8 mouse cellular contexts compared by ENCODE assay signal in genomic region chr6:72347166-72347941, GRCm38 (mm10). TPM values are rescaled to one million over a fixed set of nuclear protein-coding genes. Genes with fewer than 3 reads are reported as not detected.
DNase-seq lines count a peak whose midpoint lies in the region; ATAC-seq and TF ChIP-seq lines count a peak whose summit lies in the region.

TSS of gene 0610030E20Rik (plus strand) at chr6:72347317.

- H3K4me1 ChIP-seq in MEL (ENCODE audit: control insufficient read depth in 1 of 2, insufficient read depth in 2 of 2, low read length in 2 of 2) = peaks cover 20 to 26% of the 10 kb centered on the region in 2 experiments
- peaks cover 13% of the 10 kb centered on the region for H3K4me1 ChIP-seq in cerebellum, adult 2 months (ENCODE audit: control insufficient read depth, insufficient read depth, low read length)
- peaks cover 18% of the 10 kb centered on the region for H3K4me1 ChIP-seq in forebrain, postnatal 0 days (ENCODE audit: insufficient read depth)

- peak; percentile 66 for ATAC-seq in forebrain, postnatal 0 days

- H3K36me3 ChIP-seq in MEL (ENCODE audit: control insufficient read depth in 1 of 2, insufficient read depth in 2 of 2, low read length in 2 of 2) = peaks cover 5 to 40% of the 10 kb centered on the region in 2 experiments
- H3K36me3 ChIP-seq in forebrain, postnatal 0 days (ENCODE audit: insufficient read depth) = peaks cover 16% of the 10 kb centered on the region

- H3K27me3 ChIP-seq in MEL (ENCODE audit: control insufficient read depth in 1 of 2, insufficient read depth in 2 of 2, low read length in 2 of 2) = no peaks in the 10 kb centered on the region
- H3K27me3 ChIP-seq in cerebellum, adult 2 months (ENCODE audit: control insufficient read depth, insufficient read depth, low read length) = no peaks in the 10 kb centered on the region
- no peaks in the 10 kb centered on the region for H3K27me3 ChIP-seq in forebrain, postnatal 0 days (ENCODE audit: insufficient read depth, low read length)

- TF ChIP-seq RAD21 in MEL (IDR thresholded peaks at IDR 0.05; ENCODE audit: low read depth, low read length) = no peak

- WGBS in cerebellum, adult 2 months = under 1% methylated on average over 71 of the region's 72 CpGs
- WGBS in forebrain, postnatal 0 days = 2% methylated on average over 65 of the region's 72 CpGs

- TF ChIP-seq POLR2A in MEL (IDR thresholded peaks at IDR 0.05; ENCODE audit: control insufficient read depth in 1 of 2, insufficient read depth in 1 of 2, low read depth in 1 of 2, low read length in 2 of 2, poor library complexity in 1 of 2) = peak; percentile 63 to 87
- TF ChIP-seq POLR2A in cerebellum, adult 2 months (IDR thresholded peaks at IDR 0.05; ENCODE audit: borderline replicate concordance, insufficient read depth, low read length) = peak; percentile 71; the same call in 1 of the 2 replicates

- H3K27ac ChIP-seq in MEL (ENCODE audit: control insufficient read depth, low read depth, low read length) = peak within 1 kb of the TSS; percentile 97
- H3K27ac ChIP-seq in cerebellum, adult 2 months (ENCODE audit: insufficient read depth, low read length) = peak within 1 kb of the TSS; percentile 83
- H3K27ac ChIP-seq in forebrain, postnatal 0 days (ENCODE audit: low read depth, low read length) = peak within 1 kb of the TSS; percentile 83

- H3K4me3 ChIP-seq in MEL (ENCODE audit: control insufficient read depth in 1 of 2, insufficient read depth in 1 of 2, low read depth in 2 of 2, low read length in 2 of 2) = peak within 1 kb of the TSS; percentile 74 to 96
- H3K4me3 ChIP-seq in cerebellum, adult 2 months (replicated peaks; ENCODE audit: insufficient read depth, low read depth, low read length) = peak within 1 kb of the TSS; percentile 80
- H3K4me3 ChIP-seq in forebrain, postnatal 0 days (ENCODE audit: low read depth, low read length) = peak within 1 kb of the TSS; percentile 58

- no peaks in the 10 kb centered on the region for H3K9me3 ChIP-seq in MEL (replicated peaks; ENCODE audit: insufficient read depth, low read length)
- H3K9me3 ChIP-seq in forebrain, postnatal 0 days (ENCODE audit: low read length) = no peaks in the 10 kb centered on the region

- H3K4me2 ChIP-seq in forebrain, postnatal 0 days (ENCODE audit: low read depth) = peak within 1 kb of the TSS; percentile 76

- peak within 1 kb of the TSS; percentile 99 for H3K9ac ChIP-seq in MEL (ENCODE audit: control insufficient read depth, low read depth, low read length, poor library complexity, severe bottlenecking)
- H3K9ac ChIP-seq in forebrain, postnatal 0 days = peak within 1 kb of the TSS; percentile 72

- peak; percentile 86 for DNase-seq in MEL (ENCODE audit: low read depth, low spot score)
- peak; percentile 82 to 85 for DNase-seq in cerebellum, adult 2 months
- DNase-seq in forebrain, postnatal 0 days = peak; percentile 73
- peak; percentile 78 for DNase-seq in heart, postnatal 4 days
- DNase-seq in layer of hippocampus, adult 9-11 months = peak; percentile 67
- peak; percentile 73 for DNase-seq in lung, postnatal 10 days
- DNase-seq in retina, embryonic 14.5 days (ENCODE audit: low spot score) = peak; percentile 81
- DNase-seq in thymus, postnatal 36 days = peak; percentile 84 to 88

- peak in 2 of 3 experiments; percentile 35 to 42; a peak in 4 of 6 replicates for TF ChIP-seq CTCF in MEL (IDR thresholded peaks at IDR 0.05 in 2 of 3, conservative IDR thresholded peaks at IDR 0.05 in 1 of 3; ENCODE audit: control insufficient read depth in 1 of 3, insufficient read depth in 1 of 3, low read depth in 2 of 3, low read length in 3 of 3, poor library complexity in 1 of 3, severe bottlenecking in 1 of 3)
- no peak for TF ChIP-seq CTCF in cerebellum, adult 2 months (IDR thresholded peaks at IDR 0.05; ENCODE audit: borderline replicate concordance, insufficient read depth, low read depth, low read length)
- peak; percentile 43 for TF ChIP-seq CTCF in forebrain, postnatal 0 days (IDR thresholded peaks at IDR 0.05; ENCODE audit: low read depth)

- H3K79me2 ChIP-seq in MEL (ENCODE audit: control insufficient read depth, insufficient read depth, low read length, poor library complexity) = peaks cover 50% of the 10 kb centered on the region

- peak in 1 of 2 experiments; percentile 56; a peak in 2 of 4 replicates for TF ChIP-seq EP300 in MEL (IDR thresholded peaks at IDR 0.05; ENCODE audit: low read depth in 1 of 2, low read length in 2 of 2)

TF ChIP-seq in MEL, 35 proteins besides CTCF, POLR2A, EP300 and RAD21:
- no peak for TF ChIP-seq GABPA (IDR thresholded peaks at IDR 0.05; ENCODE audit: low read depth, low read length)
- TF ChIP-seq KAT2A (conservative IDR thresholded peaks at IDR 0.05; ENCODE audit: low read depth, low read length) = no peak
- no peak for TF ChIP-seq ZNF384 (IDR thresholded peaks at IDR 0.05; ENCODE audit: low read depth, low read length)
- peak; percentile 74 for TF ChIP-seq MXI1 (IDR thresholded peaks at IDR 0.05; ENCODE audit: low read depth, low read length)
- no peak for TF ChIP-seq SMC3 (IDR thresholded peaks at IDR 0.05; ENCODE audit: low read depth, low read length)
- no peak for TF ChIP-seq ZKSCAN1 (IDR thresholded peaks at IDR 0.05; ENCODE audit: low read depth, low read length)
- TF ChIP-seq GATA1 (IDR thresholded peaks at IDR 0.05; ENCODE audit: low read depth, low read length) = no peak
- TF ChIP-seq MAFK (IDR thresholded peaks at IDR 0.05; ENCODE audit: borderline replicate concordance, low read depth, low read length) = no peak
- peak; percentile 97 for TF ChIP-seq MYB (IDR thresholded peaks at IDR 0.05; ENCODE audit: low read depth, low read length)
- TF ChIP-seq E2F4 (IDR thresholded peaks at IDR 0.05; ENCODE audit: borderline replicate concordance, low read depth, low read length) = no peak
- no peak for TF ChIP-seq MEF2A (IDR thresholded peaks at IDR 0.05; ENCODE audit: extremely low read depth, insufficient replicate concordance, low read depth, low read length, poor library complexity, severe bottlenecking)
- TF ChIP-seq JUND (IDR thresholded peaks at IDR 0.05; ENCODE audit: low read depth, low read length) = no peak
- peak; percentile 89 for TF ChIP-seq ELF1 (IDR thresholded peaks at IDR 0.05; ENCODE audit: low read depth, low read length)
- TF ChIP-seq POLR2AphosphoS2 (IDR thresholded peaks at IDR 0.05; ENCODE audit: low read length) = peak; percentile 81
- TF ChIP-seq BHLHE40 (IDR thresholded peaks at IDR 0.05; ENCODE audit: borderline replicate concordance, low read depth, low read length) = no peak
- TF ChIP-seq USF1 (IDR thresholded peaks at IDR 0.05; ENCODE audit: low read depth, low read length) = 0 out of 2 replicates have a peak, but pooled peaks have one; percentile 22
- peak; percentile 72 for TF ChIP-seq SIN3A (IDR thresholded peaks at IDR 0.05; ENCODE audit: low read length)
- TF ChIP-seq NRF1 (IDR thresholded peaks at IDR 0.05; ENCODE audit: insufficient read depth, low read depth, low read length, poor library complexity, severe bottlenecking) = peak; percentile 48; the same call in 1 of the 2 replicates
- peak; percentile 66 for TF ChIP-seq MAX (IDR thresholded peaks at IDR 0.05; ENCODE audit: low read length)
- TF ChIP-seq TBP (IDR thresholded peaks at IDR 0.05; ENCODE audit: low read depth, low read length) = peak; percentile 87
- TF ChIP-seq POLR2AphosphoS5 (IDR thresholded peaks at IDR 0.05; ENCODE audit: borderline replicate concordance, low read depth, low read length) = no peak
- TF ChIP-seq ETS1 (IDR thresholded peaks at IDR 0.05; ENCODE audit: low read depth, low read length) = peak; percentile 49; the same call in 1 of the 2 replicates
- TF ChIP-seq CHD1 (IDR thresholded peaks at IDR 0.05; ENCODE audit: low read depth, low read length) = peak; percentile 46; the same call in 1 of the 2 replicates
- peak; percentile 80 for TF ChIP-seq MYC (IDR thresholded peaks at IDR 0.05; ENCODE audit: low read depth, low read length)
- no peak for TF ChIP-seq CHD2 (IDR thresholded peaks at IDR 0.05; ENCODE audit: low read length)
- TF ChIP-seq ZC3H11A (IDR thresholded peaks at IDR 0.05; ENCODE audit: low read depth, low read length) = no peak
- peak; percentile 84 for TF ChIP-seq NELFE (IDR thresholded peaks at IDR 0.05; ENCODE audit: low read depth, low read length)
- no peak for TF ChIP-seq TAL1 (IDR thresholded peaks at IDR 0.05; ENCODE audit: low read length)
- TF ChIP-seq MAZ (IDR thresholded peaks at IDR 0.05; ENCODE audit: low read depth, low read length) = peak; percentile 20; the same call in 1 of the 2 replicates
- no peak for TF ChIP-seq RCOR1 (IDR thresholded peaks at IDR 0.05; ENCODE audit: low read depth, low read length)
- peak; percentile 71 for TF ChIP-seq TCF12 (IDR thresholded peaks at IDR 0.05; ENCODE audit: low read depth, low read length)
- TF ChIP-seq USF2 (IDR thresholded peaks at IDR 0.05; ENCODE audit: borderline replicate concordance in 1 of 2, insufficient read depth in 1 of 2, low read depth in 1 of 2, low read length in 2 of 2) = no peak
- TF ChIP-seq HCFC1 (IDR thresholded peaks at IDR 0.05; ENCODE audit: low read depth, low read length) = peak; percentile 87
- peak; percentile 90; the same call in 1 of the 2 replicates for TF ChIP-seq ZMIZ1 (IDR thresholded peaks at IDR 0.05; ENCODE audit: low read depth, low read length)
- TF ChIP-seq UBTF (IDR thresholded peaks at IDR 0.05; ENCODE audit: borderline replicate concordance, insufficient read depth, low read depth, low read length) = 0 out of 2 replicates have a peak, but pooled peaks have one; percentile 49

RNA-seq across cellular contexts. Expression of gene 0610030E20Rik, which starts in this region (rescaled TPM):
- 13.8 and 14.2 TPM in 2 replicates for total RNA-seq in MEL (2012; rRNA removed)
- 10 to 100 TPM in 1 of 2 experiments, not detected in 1; 28.5 TPM for polyA plus RNA-seq in MEL (2012; ENCODE audit: insufficient read depth in 1 of 2, insufficient read length in 2 of 2, low read depth in 1 of 2, low replicate concordance in 2 of 2, missing spikeins in 1 of 2)
- 25.1 and 26.1 TPM in 2 replicates for polyA plus RNA-seq in cerebellum, adult 2 months (2012; rRNA removed)
- 6.5 and 10.9 TPM in 2 replicates for total RNA-seq in forebrain, postnatal 0 days (2014; rRNA removed)
- polyA plus RNA-seq in forebrain, postnatal 0 days (2015; fragmentation: Nextera tagmentation; extraction: Ambion mirVana) = 9.7 and 15.4 TPM in 2 replicates
- total RNA-seq in heart, postnatal 4 days (2021) = 10 to 100 TPM; 12.7 to 13.0 TPM

Comparison
In these comparisons a context has a peak if more than half of its experiments do, and no peak if none do; other contexts are left out.
1. Peak in every context shown above with its lines: DNase-seq, ATAC-seq, H3K4me3 ChIP-seq and H3K27ac ChIP-seq.